Mouse (Mus musculus): Measurements from ENCODE around the gene Ano9. TPM values are rescaled to one million over a fixed set of nuclear protein-coding genes. Genes with fewer than 3 reads are reported as not detected.

Ano9 gene
- polyA plus RNA-seq (2015; fragmentation: Nextera tagmentation; extraction: Ambion mirVana), result 3.7 and 5.5 TPM in 2 replicates

GRCm38 (mm10) chr7:141117636-141118035 lies at the start of gene Ano9:
Ano9 (minus strand) TSS chr7:141117806.

GRCm38 (mm10) chr7:141122245-141122644 lies 4.6 kb upstream of the Ano9 start, which contains the start of gene Ptdss2:
Ptdss2 (plus strand) TSS chr7:141122382.

GRCm38 (mm10) chr7:141099911-141100691 lies 17.5 kb downstream of the Ano9 start, which contains the start of gene Sigirr:
Sigirr (minus strand) TSS chr7:141100572.

DNA sequence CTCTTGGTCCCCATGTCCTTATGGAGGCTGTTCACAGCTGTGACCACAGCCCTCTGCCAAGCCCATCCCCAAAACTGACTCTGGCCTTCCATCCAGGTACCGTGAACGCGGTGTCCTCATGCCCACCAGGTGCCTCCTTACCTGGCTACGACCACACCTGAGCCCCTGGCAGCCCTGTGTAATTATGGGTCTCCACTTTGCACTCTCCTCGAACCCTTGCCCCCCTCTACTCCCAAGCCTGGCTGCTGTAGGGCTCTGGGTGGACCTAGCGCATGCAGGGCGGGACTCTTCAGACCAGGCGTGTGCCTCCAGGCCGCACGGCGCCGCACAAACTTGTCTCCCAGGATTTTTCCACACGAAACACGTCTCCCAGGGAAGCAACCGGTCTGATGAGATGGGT lies 39.8 kb downstream of the Ano9 start, which contains the start of gene Pkp3:
TSS of gene Pkp3 (plus strand) at position 378 of the 400 bp plus-strand sequence.

GRCm38 (mm10) chr7:141060426-141061242 lies 57.0 kb downstream of the Ano9 start, which contains the start of gene B4galnt4:
B4galnt4 (plus strand) TSS chr7:141061104.

Other genes with a start within 250 kb of the Ano9 start
- 160 and 172 TPM in 2 replicates for gene Psmd13, start 235.8 kb downstream of the Ano9 start, polyA plus RNA-seq (2015; fragmentation: Nextera tagmentation; extraction: Ambion mirVana)
- gene Sirt3, start 235.5 kb downstream of the Ano9 start, polyA plus RNA-seq (2015; fragmentation: Nextera tagmentation; extraction: Ambion mirVana), result 16.6 and 18.1 TPM in 2 replicates
- gene Cox8b, start 217.4 kb downstream of the Ano9 start, polyA plus RNA-seq (2015; fragmentation: Nextera tagmentation; extraction: Ambion mirVana), result 0.43 and 0.74 TPM in 2 replicates
- 0.08 and 0.22 TPM in 2 replicates for gene Nlrp6, start 196.9 kb downstream of the Ano9 start, polyA plus RNA-seq (2015; fragmentation: Nextera tagmentation; extraction: Ambion mirVana)
- gene Pgghg, start 176.4 kb downstream of the Ano9 start, polyA plus RNA-seq (2015; fragmentation: Nextera tagmentation; extraction: Ambion mirVana), result 17.1 and 17.4 TPM in 2 replicates
- gene Ifitm5, start 167.5 kb downstream of the Ano9 start, polyA plus RNA-seq (2015; fragmentation: Nextera tagmentation; extraction: Ambion mirVana), result 1.1 and 1.4 TPM in 2 replicates
- gene Gm45717, start 161.9 kb downstream of the Ano9 start, polyA plus RNA-seq (2015; fragmentation: Nextera tagmentation; extraction: Ambion mirVana), result 0.60 and 0.79 TPM in 2 replicates
- gene Ifitm2, start 161.8 kb downstream of the Ano9 start, polyA plus RNA-seq (2015; fragmentation: Nextera tagmentation; extraction: Ambion mirVana), result 1,342 and 1,631 TPM in 2 replicates
- 156 and 219 TPM in 2 replicates for gene Ifitm1, start 150.6 kb downstream of the Ano9 start, polyA plus RNA-seq (2015; fragmentation: Nextera tagmentation; extraction: Ambion mirVana)
- 730 and 992 TPM in 2 replicates for gene Ifitm3, start 107.0 kb downstream of the Ano9 start, polyA plus RNA-seq (2015; fragmentation: Nextera tagmentation; extraction: Ambion mirVana)
- gene Ifitm6, start 99.9 kb downstream of the Ano9 start, polyA plus RNA-seq (2015; fragmentation: Nextera tagmentation; extraction: Ambion mirVana), result 0.67 and 3.1 TPM in 2 replicates
- not detected in 2 replicates for gene Gm17387, start 88.7 kb downstream of the Ano9 start, polyA plus RNA-seq (2015; fragmentation: Nextera tagmentation; extraction: Ambion mirVana)
- 0.25 and 0.40 TPM in 2 replicates for gene B4galnt4, start 56.7 kb downstream of the Ano9 start, polyA plus RNA-seq (2015; fragmentation: Nextera tagmentation; extraction: Ambion mirVana)
- gene Pkp3, start 39.6 kb downstream of the Ano9 start, polyA plus RNA-seq (2015; fragmentation: Nextera tagmentation; extraction: Ambion mirVana), result 29.1 and 32.9 TPM in 2 replicates
- 4.8 and 5.7 TPM in 2 replicates for gene Sigirr, start 17.2 kb downstream of the Ano9 start, polyA plus RNA-seq (2015; fragmentation: Nextera tagmentation; extraction: Ambion mirVana)
- 30.7 and 33.0 TPM in 2 replicates for gene Ptdss2, start 4.6 kb upstream of the Ano9 start, polyA plus RNA-seq (2015; fragmentation: Nextera tagmentation; extraction: Ambion mirVana)
- gene Rnh1, start 55.1 kb upstream of the Ano9 start, polyA plus RNA-seq (2015; fragmentation: Nextera tagmentation; extraction: Ambion mirVana), result 194 and 223 TPM in 2 replicates
- 116 and 122 TPM in 2 replicates for gene Hras, start 76.2 kb upstream of the Ano9 start, polyA plus RNA-seq (2015; fragmentation: Nextera tagmentation; extraction: Ambion mirVana)
- gene Lrrc56, start 76.4 kb upstream of the Ano9 start, polyA plus RNA-seq (2015; fragmentation: Nextera tagmentation; extraction: Ambion mirVana), result 2.4 and 3.4 TPM in 2 replicates
- gene Lmntd2, start 96.3 kb upstream of the Ano9 start, polyA plus RNA-seq (2015; fragmentation: Nextera tagmentation; extraction: Ambion mirVana), result 1.4 and 1.7 TPM in 2 replicates
- 72.5 and 76.7 TPM in 2 replicates for gene Rassf7, start 98.1 kb upstream of the Ano9 start, polyA plus RNA-seq (2015; fragmentation: Nextera tagmentation; extraction: Ambion mirVana)
- 27.5 and 28.3 TPM in 2 replicates for gene Phrf1, start 111.0 kb upstream of the Ano9 start, polyA plus RNA-seq (2015; fragmentation: Nextera tagmentation; extraction: Ambion mirVana)
- 11.5 and 15.7 TPM in 2 replicates for gene Irf7, start 148.7 kb upstream of the Ano9 start, polyA plus RNA-seq (2015; fragmentation: Nextera tagmentation; extraction: Ambion mirVana)
- gene Cdhr5, start 159.0 kb upstream of the Ano9 start, polyA plus RNA-seq (2015; fragmentation: Nextera tagmentation; extraction: Ambion mirVana), result 0.06 TPM in 1 of 2 replicates, not detected in the other
- 3.3 and 5.1 TPM in 2 replicates for gene Sct, start 161.3 kb upstream of the Ano9 start, polyA plus RNA-seq (2015; fragmentation: Nextera tagmentation; extraction: Ambion mirVana)
- 0.31 and 0.36 TPM in 2 replicates for gene Drd4, start 174.2 kb upstream of the Ano9 start, polyA plus RNA-seq (2015; fragmentation: Nextera tagmentation; extraction: Ambion mirVana)
- 30.4 and 32.7 TPM in 2 replicates for gene Deaf1, start 209.9 kb upstream of the Ano9 start, polyA plus RNA-seq (2015; fragmentation: Nextera tagmentation; extraction: Ambion mirVana)
- gene Tmem80, start 209.9 kb upstream of the Ano9 start, polyA plus RNA-seq (2015; fragmentation: Nextera tagmentation; extraction: Ambion mirVana), result 22.8 and 26.0 TPM in 2 replicates
- gene Eps8l2, start 221.1 kb upstream of the Ano9 start, polyA plus RNA-seq (2015; fragmentation: Nextera tagmentation; extraction: Ambion mirVana), result 31.7 and 35.1 TPM in 2 replicates